Mouse (Mus musculus) lung, adult 2 months (tissue): ENCODE measurements around the gene Cbr1.

Experiments
- CTCF ChIP-seq: fragments of 200-500 bp; IDR thresholded peaks from 2 replicates; pipeline ENCODE4 v1.5.1; 2011; ENCODE audit warnings: mild to moderate bottlenecking, low read length, control low read depth; ENCODE audit not compliant: insufficient read depth
- POLR2A ChIP-seq: fragments of 200-500 bp; IDR thresholded peaks from 2 replicates; pipeline ENCODE4 v1.6.1; 2011; ENCODE audit warnings: low read depth, mild to moderate bottlenecking, control low read depth, low read length, borderline replicate concordance; ENCODE audit errors: extremely low read depth

DNA sequence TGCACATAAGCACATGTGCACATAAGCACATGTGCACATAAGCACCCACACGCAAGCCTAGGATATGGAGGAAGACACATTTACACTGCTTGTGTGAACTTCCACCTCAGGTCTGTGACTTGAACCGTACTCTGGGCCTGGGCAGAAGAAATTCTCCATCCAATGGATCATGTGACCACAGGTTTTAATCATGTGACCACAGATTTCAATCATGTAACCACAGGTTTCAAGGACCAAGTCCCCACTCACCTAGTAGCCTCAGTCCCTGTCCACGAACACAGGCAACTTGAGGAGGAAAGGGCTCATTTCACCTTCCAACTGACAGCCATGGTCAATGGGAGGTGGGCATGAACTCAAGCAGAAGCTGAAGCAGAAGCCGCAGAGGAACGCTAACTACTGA lies 32.2 kb upstream of the Cbr1 start:
- TF ChIP-seq CTCF (no peak), POLR2A (no peak)
